Mouse (Mus musculus) spleen, postnatal 36 days (tissue): ENCODE results near the gene Lama1.

Experiments used
- DNase-seq, 2 experiments: peaks; one replicate each; pipeline ENCODE4 v3.0.0; 2022; ENCODE audit warnings: low spot score in 2 of 2, mixed read lengths in 1 of 2

The Lama1 gene

GRCm38 (mm10) chr17:67696694-67697386, at the start of gene Lama1:
Lama1 (plus strand) TSS chr17:67697259.
- no peak for DNase-seq

- DNase-seq, result no peak
These were observed 45.6 kb upstream of the Lama1 start for GRCm38 (mm10) chr17:67651506-67651905.

- no peak for DNase-seq
These were observed 32.8 kb upstream of the Lama1 start for GRCm38 (mm10) chr17:67664299-67664698.

- no peak for DNase-seq
These were observed 30.1 kb upstream of the Lama1 start for GRCm38 (mm10) chr17:67666981-67667380.

GRCm38 (mm10) chr17:67667981-67668380, 29.1 kb upstream of the Lama1 start:
- no peak for DNase-seq

GRCm38 (mm10) chr17:67678576-67678975, 18.5 kb upstream of the Lama1 start:
- DNase-seq, result no peak

GRCm38 (mm10) chr17:67681084-67681483, 16.0 kb upstream of the Lama1 start:
- DNase-seq, result no peak

- DNase-seq, result no peak
These were observed 11.9 kb upstream of the Lama1 start for GRCm38 (mm10) chr17:67685022-67685743.

- no peak for DNase-seq
These were observed 9.6 kb upstream of the Lama1 start for GRCm38 (mm10) chr17:67687505-67687904.

- no peak for DNase-seq
These were observed 6.4 kb upstream of the Lama1 start for GRCm38 (mm10) chr17:67690689-67691088.

- DNase-seq, result no peak
These were observed 4.4 kb upstream of the Lama1 start for GRCm38 (mm10) chr17:67692651-67693050.

- DNase-seq, result no peak
These were observed 3.2 kb upstream of the Lama1 start for GRCm38 (mm10) chr17:67693861-67694260.

- no peak for DNase-seq
These were observed 417 bp downstream of the Lama1 start for GRCm38 (mm10) chr17:67697461-67697891.

GRCm38 (mm10) chr17:67698301-67698700, 1.2 kb downstream of the Lama1 start:
- no peak for DNase-seq

- no peak for DNase-seq
These were observed 4.7 kb downstream of the Lama1 start for GRCm38 (mm10) chr17:67701761-67702160.

- no peak for DNase-seq
These were observed 5.9 kb downstream of the Lama1 start for GRCm38 (mm10) chr17:67702941-67703340.

GRCm38 (mm10) chr17:67705035-67705769, 8.1 kb downstream of the Lama1 start:
- no peak for DNase-seq

- no peak for DNase-seq
These were observed 9.3 kb downstream of the Lama1 start for GRCm38 (mm10) chr17:67706372-67706771.

GRCm38 (mm10) chr17:67707793-67708364, 10.8 kb downstream of the Lama1 start:
- DNase-seq, result no peak

GRCm38 (mm10) chr17:67710377-67710781, 13.3 kb downstream of the Lama1 start:
- DNase-seq, result no peak

- no peak for DNase-seq
These were observed 14.3 kb downstream of the Lama1 start for GRCm38 (mm10) chr17:67711361-67711760.

GRCm38 (mm10) chr17:67712929-67713328, 15.9 kb downstream of the Lama1 start:
- DNase-seq, result no peak
